Mouse (Mus musculus) cerebellum, adult 2 months (tissue): ENCODE results near the gene Camk1g.

Source experiments
- CTCF ChIP-seq: fragments of 200-500 bp; IDR thresholded peaks from 2 replicates; pipeline ENCODE4 v1.5.1; 2011; ENCODE audit warnings: low read depth, mild to moderate bottlenecking, control low read depth, low read length, moderate library complexity, borderline replicate concordance; ENCODE audit not compliant: insufficient read depth
- POLR2A ChIP-seq: fragments of 200-500 bp; IDR thresholded peaks from 2 replicates; pipeline ENCODE4 v1.6.1; 2011; ENCODE audit warnings: low read length, control low read depth, borderline replicate concordance; ENCODE audit not compliant: insufficient read depth

- TF ChIP-seq CTCF (no peak), POLR2A (no peak)
Observed at GRCm38 (mm10) chr1:193379634-193380033, 9.5 kb upstream of the Camk1g start.
